Mouse (Mus musculus) erythroblast, embryonic 14.5 days (primary cell): ENCODE results near the gene Nkap.

Experiments
- GATA1 ChIP-seq: IDR thresholded peaks from 2 replicates; pipeline ENCODE4 v1.6.1; 2012; ENCODE audit warnings: low read length, inconsistent platforms, mixed read lengths
- TAL1 ChIP-seq: IDR thresholded peaks from 3 replicates; pipeline ENCODE4 v1.6.1; 2012; ENCODE audit warnings: low read length, inconsistent platforms, mixed read lengths

- TF ChIP-seq GATA1 = no peak
- no peak for TF ChIP-seq TAL1
Observed at GRCm38 (mm10) chrX:37117085-37117484, 9.5 kb upstream of the Nkap start.
